Mouse (Mus musculus): Measurements from ENCODE around the gene Col4a3. TPM values are rescaled to one million over a fixed set of nuclear protein-coding genes. Genes with fewer than 3 reads are reported as not detected.

Gene Col4a3
- total and polyA plus RNA-seq, 2 experiments from 2014 or later = 0.79 to 0.94 TPM

DNA sequence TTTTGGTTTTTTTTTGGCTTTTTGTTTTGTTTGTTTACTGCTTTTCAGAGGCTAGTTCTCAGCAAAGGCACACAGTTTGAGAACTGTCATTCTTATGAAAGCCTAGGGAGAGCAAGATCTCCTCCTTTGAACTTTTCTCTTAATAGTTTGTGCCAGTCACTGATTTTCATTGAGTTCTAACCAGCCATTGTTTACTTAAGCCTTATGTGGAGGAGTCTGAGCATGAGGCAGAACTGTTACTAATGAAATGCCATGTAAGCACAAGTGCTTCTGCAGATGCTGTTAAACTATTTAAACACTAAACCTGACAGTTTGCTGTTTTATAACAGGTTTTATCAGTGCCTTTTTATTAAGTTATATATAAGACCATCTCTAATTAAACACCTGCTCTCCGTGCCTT lies 151.3 kb downstream of the Col4a3 start:
- Histone ChIP-seq H3K4me3 (ENCODE audit: low read length) (no peak overlapping the region), H3K27me3 (ENCODE audit: insufficient read depth, low read length) (no peaks in the 10 kb centered on the region), H3K4me2 (ENCODE audit: low read depth, low read length) (no peak overlapping the region), H3K9me3 (ENCODE audit: low read length) (no peaks in the 10 kb centered on the region), H3K9ac (replicated peaks; ENCODE audit: low read length) (no peak overlapping the region), H3K36me3 (ENCODE audit: insufficient read depth, low read length) (peaks cover 39% of the 10 kb centered on the region), H3K27ac (no peak overlapping the region), H3K4me1 (ENCODE audit: insufficient read depth, low read length) (no peaks in the 10 kb centered on the region)
- TF ChIP-seq CTCF (IDR thresholded peaks at IDR 0.05; ENCODE audit: low read depth) = no peak
- no peak for ATAC-seq
- no peak for DNase-seq (ENCODE audit: low spot score)
- 96% methylated on average over 1 of the region's 1 CpGs for WGBS

- no peak for ATAC-seq
- WGBS = 92% methylated on average over 7 of the region's 7 CpGs
Observed at GRCm38 (mm10) chr1:82741539-82741938, 154.8 kb downstream of the Col4a3 start.

DNA sequence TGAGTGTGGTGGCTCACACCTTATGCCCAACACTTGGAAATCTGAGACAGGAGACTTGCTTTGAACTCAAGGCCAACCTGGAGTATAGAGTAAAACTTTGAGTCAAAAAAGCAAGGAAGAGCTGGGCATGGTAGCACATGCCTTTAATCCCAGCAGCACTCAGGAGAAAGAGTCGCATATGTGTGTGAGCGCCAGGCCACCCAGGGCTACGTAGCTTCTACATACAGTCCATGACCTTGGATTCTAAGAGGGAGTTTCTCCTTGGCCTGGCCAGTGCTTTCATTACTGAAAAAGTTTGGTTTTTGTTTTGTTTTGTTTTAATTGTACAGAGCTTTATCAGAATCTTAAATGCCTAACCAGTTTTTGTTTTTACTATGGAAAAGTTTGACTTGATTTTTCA lies 157.2 kb downstream of the Col4a3 start:
- 90% methylated on average over 3 of the region's 3 CpGs for WGBS
- H3K27ac ChIP-seq = no peak overlapping the region
- no peaks in the 10 kb centered on the region for H3K27me3 ChIP-seq (ENCODE audit: insufficient read depth, low read length)
- TF ChIP-seq CTCF (IDR thresholded peaks at IDR 0.05; ENCODE audit: low read depth) = no peak
- no peak overlapping the region for H3K4me3 ChIP-seq (ENCODE audit: low read length)
- ATAC-seq = no peak
- no peaks in the 10 kb centered on the region for H3K9me3 ChIP-seq (ENCODE audit: low read length)
- H3K9ac ChIP-seq (replicated peaks; ENCODE audit: low read length) = no peak overlapping the region
- DNase-seq (ENCODE audit: low spot score) = no peak
- H3K4me2 ChIP-seq (ENCODE audit: low read depth, low read length) = no peak overlapping the region
- 0 out of 2 replicates have a peak, but pooled peaks cover 18% of the 10 kb centered on the region for H3K36me3 ChIP-seq (ENCODE audit: insufficient read depth, low read length)
- no peaks in the 10 kb centered on the region for H3K4me1 ChIP-seq (ENCODE audit: insufficient read depth, low read length)

More at GRCm38 (mm10) chr1:82741539-82741938, 154.8 kb downstream of the Col4a3 start:
- Histone ChIP-seq H3K27me3 (ENCODE audit: insufficient read depth, low read length) (no peaks in the 10 kb centered on the region), H3K4me1 (ENCODE audit: insufficient read depth, low read length) (no peaks in the 10 kb centered on the region), H3K4me3 (ENCODE audit: low read length) (no peak overlapping the region), H3K9me3 (ENCODE audit: low read length) (no peaks in the 10 kb centered on the region), H3K36me3 (ENCODE audit: insufficient read depth, low read length) (0 out of 2 replicates have a peak, but pooled peaks cover 20% of the 10 kb centered on the region), H3K4me2 (ENCODE audit: low read depth, low read length) (no peak overlapping the region), H3K27ac (no peak overlapping the region), H3K9ac (replicated peaks; ENCODE audit: low read length) (no peak overlapping the region)
- no peak for DNase-seq (ENCODE audit: low spot score)
- no peak for TF ChIP-seq CTCF (IDR thresholded peaks at IDR 0.05; ENCODE audit: low read depth)

GRCm38 (mm10) chr1:82746408-82746807 lies 159.7 kb downstream of the Col4a3 start:
- DNase-seq (ENCODE audit: low spot score) = no peak
- no peak for ATAC-seq
- no peak for TF ChIP-seq CTCF (IDR thresholded peaks at IDR 0.05; ENCODE audit: low read depth)
- no peaks in the 10 kb centered on the region for H3K27me3 ChIP-seq (ENCODE audit: insufficient read depth, low read length)
- no peak overlapping the region for H3K4me3 ChIP-seq (ENCODE audit: low read length)
- 76% methylated on average over 4 of the region's 4 CpGs for WGBS
- H3K4me1 ChIP-seq (ENCODE audit: insufficient read depth, low read length) = no peaks in the 10 kb centered on the region
- no peaks in the 10 kb centered on the region for H3K9me3 ChIP-seq (ENCODE audit: low read length)
- H3K4me2 ChIP-seq (ENCODE audit: low read depth, low read length) = no peak overlapping the region
- H3K27ac ChIP-seq = no peak overlapping the region
- H3K36me3 ChIP-seq (ENCODE audit: insufficient read depth, low read length) = 0 out of 2 replicates have a peak, but pooled peaks cover 13% of the 10 kb centered on the region
- no peak overlapping the region for H3K9ac ChIP-seq (replicated peaks; ENCODE audit: low read length)

DNA sequence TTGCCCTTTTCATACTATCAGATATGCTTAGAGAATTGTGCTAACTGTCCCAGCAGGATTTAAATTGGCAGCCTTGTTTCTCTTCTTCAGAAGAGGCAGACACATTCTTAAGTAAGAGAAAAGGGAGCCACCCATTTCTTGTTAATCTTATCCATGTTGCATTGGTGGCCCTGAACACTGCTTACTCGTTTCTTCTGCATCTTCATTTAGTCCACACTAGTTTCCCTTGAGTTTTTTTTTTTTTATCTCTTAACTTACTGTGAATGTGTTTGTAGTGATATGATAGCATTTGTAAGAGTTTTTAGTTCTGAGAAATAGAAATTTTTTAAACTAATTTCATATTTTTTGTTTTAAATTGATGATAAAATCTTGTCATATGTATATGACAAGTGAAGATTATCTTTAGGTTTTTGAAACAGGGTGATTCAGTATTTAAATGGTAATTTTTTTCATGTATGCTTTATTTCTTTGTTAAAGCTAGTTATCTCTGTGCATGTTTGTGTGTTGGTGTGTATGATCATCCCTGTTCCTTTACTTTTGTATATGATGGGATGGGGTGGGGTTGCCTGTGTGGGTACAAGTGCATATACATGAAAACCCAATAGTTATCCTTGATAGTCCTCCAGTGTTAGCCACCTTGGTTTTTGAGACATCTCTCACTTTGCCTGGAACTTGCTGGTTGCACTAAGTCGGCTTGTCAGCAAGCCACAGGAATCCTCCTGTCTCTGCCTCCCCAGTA lies 161.2 kb downstream of the Col4a3 start:
- no peaks in the 10 kb centered on the region for H3K4me1 ChIP-seq (ENCODE audit: insufficient read depth, low read length)
- no peak overlapping the region for H3K27ac ChIP-seq
- TF ChIP-seq CTCF (IDR thresholded peaks at IDR 0.05; ENCODE audit: low read depth) = no peak
- ATAC-seq (no peak), DNase-seq (ENCODE audit: low spot score) (no peak)
- 91% methylated on average over 2 of the region's 2 CpGs for WGBS
- no peaks in the 10 kb centered on the region for H3K27me3 ChIP-seq (ENCODE audit: insufficient read depth, low read length)
- H3K36me3 ChIP-seq (ENCODE audit: insufficient read depth, low read length) = peaks cover 16% of the 10 kb centered on the region
- H3K9ac ChIP-seq (replicated peaks; ENCODE audit: low read length) = no peak overlapping the region
- H3K9me3 ChIP-seq (ENCODE audit: low read length) = no peaks in the 10 kb centered on the region
- H3K4me2 ChIP-seq (ENCODE audit: low read depth, low read length) = no peak overlapping the region
- H3K4me3 ChIP-seq (ENCODE audit: low read length) = no peak overlapping the region

DNA sequence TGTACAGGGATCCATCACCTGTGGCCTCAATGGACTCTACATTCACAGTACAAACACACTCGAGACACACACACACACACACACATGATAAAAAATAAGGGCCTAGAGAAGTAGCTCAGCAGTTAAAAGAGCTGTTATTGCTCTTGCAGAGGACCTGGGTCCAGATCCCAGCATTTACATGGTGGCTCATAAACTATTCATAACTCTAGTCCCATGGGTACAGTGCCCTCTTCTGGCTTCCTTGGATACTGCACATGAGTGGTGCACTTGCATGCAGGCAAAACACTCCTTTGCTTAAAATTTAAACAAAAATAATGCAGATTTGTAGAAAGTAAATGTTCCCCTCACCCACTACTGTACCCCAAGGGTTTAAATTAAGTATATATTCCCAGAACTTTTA lies 172.8 kb downstream of the Col4a3 start:
- WGBS = 95% methylated on average over 1 of the region's 1 CpGs
- ATAC-seq (no peak), DNase-seq (ENCODE audit: low spot score) (no peak)
- no peak overlapping the region for H3K27ac ChIP-seq
- H3K4me2 ChIP-seq (ENCODE audit: low read depth, low read length) = no peak overlapping the region
- no peaks in the 10 kb centered on the region for H3K9me3 ChIP-seq (ENCODE audit: low read length)
- H3K36me3 ChIP-seq (ENCODE audit: insufficient read depth, low read length) = peaks cover 8% of the 10 kb centered on the region
- TF ChIP-seq CTCF (IDR thresholded peaks at IDR 0.05; ENCODE audit: low read depth) = peak; percentile 37; the same call in 1 of the 2 replicates
- no peak overlapping the region for H3K9ac ChIP-seq (replicated peaks; ENCODE audit: low read length)
- no peaks in the 10 kb centered on the region for H3K27me3 ChIP-seq (ENCODE audit: insufficient read depth, low read length)
- no peak overlapping the region for H3K4me3 ChIP-seq (ENCODE audit: low read length)
- H3K4me1 ChIP-seq (ENCODE audit: insufficient read depth, low read length) = no peaks in the 10 kb centered on the region
